Mouse (Mus musculus): Measurements from ENCODE around the gene Cactin. TPM values are rescaled to one million over a fixed set of nuclear protein-coding genes. Genes with fewer than 3 reads are reported as not detected.
A peak's percentile ranks its signal among the peaks of the same experiment; 100 is the strongest.

The Cactin gene
- polyA plus RNA-seq, 1 experiment from 2014 or later = 42.9 TPM

DNA sequence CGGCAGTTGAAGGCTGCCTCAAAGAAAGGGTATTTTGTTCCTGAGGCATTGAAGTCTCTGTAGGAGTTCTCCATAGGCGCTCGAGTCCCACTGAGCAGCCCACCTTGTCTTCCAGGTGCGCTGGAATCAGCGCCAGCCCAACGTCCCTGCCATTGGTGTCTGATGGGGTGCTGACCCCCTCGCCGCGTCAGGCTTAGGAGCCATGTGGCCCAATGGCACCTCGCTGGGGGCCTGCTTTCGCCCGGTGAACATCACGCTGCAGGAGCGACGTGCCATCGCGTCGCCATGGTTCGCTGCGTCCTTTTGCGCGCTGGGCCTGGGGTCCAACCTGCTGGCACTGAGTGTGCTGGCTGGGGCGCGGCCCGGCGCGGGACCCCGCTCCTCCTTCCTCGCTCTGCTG lies 11.4 kb downstream of the Cactin start:
- Histone ChIP-seq H3K9ac (no peak overlapping the region), H3K4me1 (ENCODE audit: insufficient read depth) (peaks cover 41% of the 10 kb centered on the region), H3K27ac (ENCODE audit: low read depth) (no peak overlapping the region), H3K9me3 (ENCODE audit: low read depth, low read length) (no peaks in the 10 kb centered on the region), H3K4me2 (peak overlapping the region; percentile 46), H3K27me3 (ENCODE audit: insufficient read depth, low read length) (peaks cover 11% of the 10 kb centered on the region), H3K36me3 (ENCODE audit: insufficient read depth) (no peaks in the 10 kb centered on the region), H3K4me3 (ENCODE audit: low read depth, low read length) (peak overlapping the region; percentile 8; the same call in 1 of the 2 replicates)
- no peak for DNase-seq
- no peak for TF ChIP-seq CTCF (IDR thresholded peaks at IDR 0.05; ENCODE audit: low read depth)
- 24% methylated on average over 29 of the region's 29 CpGs for WGBS
- ATAC-seq (ENCODE audit: insufficient read depth) = no peak

DNA sequence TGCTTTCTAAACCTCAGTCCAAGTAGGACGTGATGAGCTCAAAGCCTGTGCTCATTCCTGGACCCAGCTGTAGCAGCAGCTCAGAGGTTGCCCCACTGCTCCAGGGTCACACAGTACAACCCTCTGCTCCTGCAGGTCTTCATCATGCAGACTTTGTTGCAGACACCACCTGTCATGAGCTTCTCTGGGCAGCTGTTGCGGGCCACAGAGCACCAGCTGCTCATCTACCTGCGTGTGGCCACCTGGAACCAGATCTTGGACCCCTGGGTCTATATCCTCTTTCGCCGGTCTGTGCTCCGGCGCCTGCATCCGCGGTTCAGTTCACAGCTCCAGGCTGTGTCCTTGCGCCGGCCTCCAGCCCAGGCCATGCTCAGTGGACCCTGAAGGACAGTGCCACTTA lies 13.4 kb downstream of the Cactin start:
- no peak overlapping the region for H3K4me2 ChIP-seq
- no peak overlapping the region for H3K4me3 ChIP-seq (ENCODE audit: low read depth, low read length)
- TF ChIP-seq CTCF (IDR thresholded peaks at IDR 0.05; ENCODE audit: low read depth) = no peak
- WGBS = 73% methylated on average over 11 of the region's 11 CpGs
- H3K36me3 ChIP-seq (ENCODE audit: insufficient read depth) = no peaks in the 10 kb centered on the region
- no peak overlapping the region for H3K9ac ChIP-seq
- DNase-seq (no peak), ATAC-seq (ENCODE audit: insufficient read depth) (no peak)
- H3K27ac ChIP-seq (ENCODE audit: low read depth) = peak overlapping the region; percentile 96; the same call in 1 of the 2 replicates
- H3K9me3 ChIP-seq (ENCODE audit: low read depth, low read length) = no peaks in the 10 kb centered on the region
- H3K27me3 ChIP-seq (ENCODE audit: insufficient read depth, low read length) = peaks cover 11% of the 10 kb centered on the region
- peaks cover 29% of the 10 kb centered on the region for H3K4me1 ChIP-seq (ENCODE audit: insufficient read depth)

DNA sequence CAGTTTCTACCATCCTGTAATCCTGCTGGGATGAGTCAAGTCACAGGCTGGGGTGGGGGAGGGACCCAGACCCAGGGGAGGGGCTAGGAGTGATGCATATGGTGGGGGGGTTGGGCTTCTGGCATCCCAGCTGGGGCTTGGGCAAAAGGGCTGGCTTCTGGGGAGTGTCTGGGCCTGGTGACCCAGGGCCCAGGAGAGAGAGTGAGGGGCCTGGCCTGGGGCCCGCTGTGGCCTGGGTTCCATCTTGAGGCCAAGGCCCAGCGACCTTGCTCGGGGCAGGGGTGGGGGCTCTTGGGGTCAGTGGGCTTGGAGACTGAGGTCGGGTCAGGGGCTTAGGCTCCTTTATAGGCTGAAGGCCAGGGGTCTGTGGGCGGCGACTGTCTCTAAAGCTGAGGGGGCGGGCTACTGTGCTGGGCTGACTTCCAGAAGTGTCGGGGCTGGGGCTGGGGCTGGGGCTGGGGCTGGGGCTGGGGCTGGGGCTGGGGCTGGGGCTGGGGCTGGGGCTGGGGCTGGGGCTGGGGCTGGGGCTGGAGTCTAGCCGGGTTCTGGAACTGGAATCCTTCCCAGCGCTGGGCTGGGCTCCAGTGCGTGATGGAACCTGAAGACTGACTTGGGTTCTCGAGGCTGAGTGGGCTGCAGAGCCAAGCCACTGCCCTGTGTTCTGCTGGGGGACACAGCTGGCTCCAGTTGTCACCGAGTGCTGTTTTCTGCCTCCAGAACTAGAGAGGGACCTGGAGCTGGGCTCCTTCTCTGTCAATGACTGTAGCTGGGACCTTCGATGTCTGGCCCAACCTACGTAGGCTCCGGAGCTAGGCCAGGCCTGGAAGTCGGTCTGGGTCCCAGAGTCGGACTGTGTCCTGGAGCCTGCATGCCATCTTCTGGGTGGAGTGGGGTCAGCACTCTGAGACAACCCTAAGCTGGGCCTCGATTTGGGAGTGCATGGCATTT lies 14.8 kb downstream of the Cactin start:
- Histone ChIP-seq H3K4me1 (ENCODE audit: insufficient read depth) (peaks cover 19% of the 10 kb centered on the region; the same call in 1 of the 2 replicates), H3K9me3 (ENCODE audit: low read depth, low read length) (no peaks in the 10 kb centered on the region), H3K9ac (peak overlapping the region; percentile 23; the same call in 1 of the 2 replicates), H3K27ac (ENCODE audit: low read depth) (peak overlapping the region; percentile 96), H3K4me3 (ENCODE audit: low read depth, low read length) (no peak overlapping the region), H3K27me3 (ENCODE audit: insufficient read depth, low read length) (peaks cover 11% of the 10 kb centered on the region), H3K36me3 (ENCODE audit: insufficient read depth) (no peaks in the 10 kb centered on the region), H3K4me2 (peak overlapping the region; percentile 46)
- TF ChIP-seq CTCF (IDR thresholded peaks at IDR 0.05; ENCODE audit: low read depth) = no peak
- DNase-seq (peak; percentile 87), ATAC-seq (ENCODE audit: insufficient read depth) (peak; percentile 78)
- WGBS = 33% methylated on average over 19 of the region's 19 CpGs

DNA sequence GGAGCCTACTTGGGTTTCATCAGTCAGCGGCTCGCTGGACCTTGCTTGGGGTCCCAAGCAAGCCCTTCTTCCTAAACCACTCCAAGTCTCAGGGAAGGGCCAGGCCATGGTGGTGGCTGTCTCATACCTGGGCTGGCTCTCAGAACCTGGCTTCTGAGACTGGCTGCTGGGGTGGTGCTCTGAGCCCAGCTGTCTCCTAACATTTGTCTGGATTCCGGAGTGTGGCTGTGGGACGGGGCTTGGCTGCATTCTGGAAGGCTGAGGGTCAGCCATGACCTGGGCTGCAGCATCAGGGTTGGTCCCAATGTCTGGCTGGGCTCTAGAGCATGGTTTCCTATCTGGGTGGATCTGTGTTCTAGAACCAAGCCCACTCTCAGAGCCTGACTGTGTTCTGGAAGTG lies 15.7 kb downstream of the Cactin start:
- Histone ChIP-seq H3K4me3 (ENCODE audit: low read depth, low read length) (no peak overlapping the region), H3K36me3 (ENCODE audit: insufficient read depth) (no peaks in the 10 kb centered on the region), H3K4me2 (peak overlapping the region; percentile 42), H3K27me3 (ENCODE audit: insufficient read depth, low read length) (peaks cover 17% of the 10 kb centered on the region), H3K4me1 (ENCODE audit: insufficient read depth) (peaks cover 16% of the 10 kb centered on the region; the same call in 1 of the 2 replicates), H3K27ac (ENCODE audit: low read depth) (peak overlapping the region; percentile 96), H3K9me3 (ENCODE audit: low read depth, low read length) (no peaks in the 10 kb centered on the region), H3K9ac (peak overlapping the region; percentile 8; the same call in 1 of the 2 replicates)
- 90% methylated on average over 4 of the region's 4 CpGs for WGBS
- ATAC-seq (ENCODE audit: insufficient read depth) = no peak
- TF ChIP-seq CTCF (IDR thresholded peaks at IDR 0.05; ENCODE audit: low read depth) = no peak
- no peak for DNase-seq

DNA sequence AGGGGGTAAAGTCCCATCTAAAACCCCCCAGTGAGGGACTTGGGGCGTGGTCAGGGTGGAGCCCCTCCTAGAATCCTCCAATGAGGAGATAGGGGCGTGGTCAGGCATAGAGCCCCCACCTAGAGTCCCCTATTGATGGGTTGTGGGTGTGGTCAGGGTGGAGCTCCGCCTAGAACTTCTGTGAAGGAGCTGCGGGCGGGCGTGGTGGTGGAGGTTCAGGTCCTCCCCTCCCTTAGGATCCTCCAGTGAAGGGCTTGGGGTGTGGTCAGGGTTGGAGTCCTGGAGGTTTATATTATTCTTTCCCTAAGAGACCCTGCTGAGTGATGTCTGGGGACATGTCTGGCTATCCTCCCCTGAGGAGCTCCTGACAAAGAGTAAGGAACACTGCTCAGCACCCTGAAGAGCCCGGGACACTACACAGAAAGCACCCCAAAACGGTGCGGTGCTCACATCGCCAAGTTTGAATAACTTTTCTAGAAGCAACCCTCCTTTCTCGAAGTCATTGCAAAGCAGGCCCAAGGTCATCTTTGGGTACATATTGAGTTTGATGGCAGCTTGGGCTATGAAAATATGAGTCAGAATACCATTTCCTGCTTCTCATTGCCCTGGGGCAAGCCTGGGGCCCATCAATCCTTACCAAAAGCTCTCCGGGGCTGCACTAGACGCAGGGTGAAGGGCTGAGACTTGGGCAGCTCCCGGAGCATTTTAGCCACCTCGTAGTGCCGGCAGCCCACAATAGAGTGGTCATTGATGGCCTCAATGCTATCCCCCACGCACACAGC lies 19.8 kb downstream of the Cactin start:
- Histone ChIP-seq H3K4me3 (ENCODE audit: low read depth, low read length) (no peak overlapping the region), H3K9ac (no peak overlapping the region), H3K27me3 (ENCODE audit: insufficient read depth, low read length) (peaks cover 33% of the 10 kb centered on the region), H3K4me2 (no peak overlapping the region), H3K4me1 (ENCODE audit: insufficient read depth) (no peaks in the 10 kb centered on the region), H3K9me3 (ENCODE audit: low read depth, low read length) (no peaks in the 10 kb centered on the region), H3K36me3 (ENCODE audit: insufficient read depth) (0 out of 2 replicates have a peak, but pooled peaks cover 6% of the 10 kb centered on the region), H3K27ac (ENCODE audit: low read depth) (no peak overlapping the region)
- no peak for TF ChIP-seq CTCF (IDR thresholded peaks at IDR 0.05; ENCODE audit: low read depth)
- 37% methylated on average over 17 of the region's 17 CpGs for WGBS
- DNase-seq (no peak), ATAC-seq (ENCODE audit: insufficient read depth) (no peak)

DNA sequence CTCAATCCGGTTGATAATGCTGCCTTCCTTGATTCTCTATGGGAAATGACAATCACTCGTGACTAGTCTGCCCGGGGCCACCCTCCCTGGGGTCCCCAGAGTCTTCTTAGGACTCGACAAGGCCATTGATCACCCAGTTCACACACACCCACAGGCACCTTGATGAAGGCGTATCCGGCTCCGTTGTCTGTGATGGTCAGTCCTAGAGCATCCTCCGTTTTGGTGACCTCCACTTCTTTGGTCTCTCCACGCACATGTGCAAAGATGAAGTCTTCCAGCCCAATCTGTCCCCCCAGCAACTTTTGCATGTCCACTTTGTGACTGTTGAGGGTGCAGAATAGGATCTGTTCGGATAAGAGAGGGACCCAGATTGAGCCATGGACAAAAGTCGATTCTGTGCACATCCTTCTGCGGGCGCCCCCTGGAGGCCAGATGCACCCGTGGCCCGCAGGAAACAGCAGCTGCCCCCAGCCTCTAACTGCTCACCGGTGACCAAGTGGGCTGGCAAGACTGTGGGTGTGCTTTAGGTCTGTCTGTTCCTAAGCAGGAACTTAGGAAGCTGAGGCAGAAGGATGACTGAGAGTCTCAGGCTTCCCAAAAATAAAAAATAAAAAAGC lies 20.5 kb downstream of the Cactin start:
- no peaks in the 10 kb centered on the region for H3K4me1 ChIP-seq (ENCODE audit: insufficient read depth)
- H3K27ac ChIP-seq (ENCODE audit: low read depth) = no peak overlapping the region
- no peaks in the 10 kb centered on the region for H3K9me3 ChIP-seq (ENCODE audit: low read depth, low read length)
- TF ChIP-seq CTCF (IDR thresholded peaks at IDR 0.05; ENCODE audit: low read depth) = peak; percentile 88
- peaks cover 33% of the 10 kb centered on the region for H3K27me3 ChIP-seq (ENCODE audit: insufficient read depth, low read length)
- H3K4me2 ChIP-seq = no peak overlapping the region
- H3K4me3 ChIP-seq (ENCODE audit: low read depth, low read length) = no peak overlapping the region
- H3K9ac ChIP-seq = no peak overlapping the region
- 34% methylated on average over 16 of the region's 16 CpGs for WGBS
- ATAC-seq (ENCODE audit: insufficient read depth) = no peak; the same call in 1 of the 2 replicates
- peak; percentile 83 for DNase-seq
- H3K36me3 ChIP-seq (ENCODE audit: insufficient read depth) = peaks cover 10% of the 10 kb centered on the region; the same call in 1 of the 2 replicates
